Mouse (Mus musculus) induced T-regulatory cell, adult 2 months (primary cell): ENCODE results near the gene Cd3g.
"Not testable (repeated sequence)": the region's sequence is repeated elsewhere in the genome, so short reads cannot be mapped to it uniquely, and the experiment has no call there.

Source experiments
- DNase-seq: peaks from one replicate; pipeline ENCODE4 v3.0.0-alpha.2; 2012; ENCODE audit warnings: low read depth

The Cd3g gene

GRCm38 (mm10) chr9:44985721-44986161 is 5.5 kb upstream of the Cd3g start:
- DNase-seq = peak; percentile 80

GRCm38 (mm10) chr9:44983001-44983400 is 2.8 kb upstream of the Cd3g start:
- DNase-seq = peak; percentile 40

- DNase-seq = peak; percentile 68
These were observed 2.3 kb upstream of the Cd3g start for GRCm38 (mm10) chr9:44982531-44982930.

GRCm38 (mm10) chr9:44982081-44982480 is 1.9 kb upstream of the Cd3g start:
- peak; percentile 73 for DNase-seq

GRCm38 (mm10) chr9:44981676-44982075 is 1.4 kb upstream of the Cd3g start, which contains the start of gene Cd3d:
TSS of gene Cd3d (plus strand) at chr9:44981786.
- peak; percentile 80 for DNase-seq

GRCm38 (mm10) chr9:44981104-44981503 is 873 bp upstream of the Cd3g start:
- peak; percentile 62 for DNase-seq

GRCm38 (mm10) chr9:44979806-44980205 is 425 bp downstream of the Cd3g start:
- no peak for DNase-seq

- no peak for DNase-seq
These were observed 2.4 kb downstream of the Cd3g start for GRCm38 (mm10) chr9:44977813-44978212.

GRCm38 (mm10) chr9:44969450-44969849 is 10.8 kb downstream of the Cd3g start:
- peak; percentile 73 for DNase-seq

- not testable (repeated sequence) for DNase-seq
These were observed 12.5 kb downstream of the Cd3g start for GRCm38 (mm10) chr9:44967763-44968162.

GRCm38 (mm10) chr9:44966815-44967242 is 13.4 kb downstream of the Cd3g start:
- DNase-seq = peak; percentile 90

GRCm38 (mm10) chr9:44965833-44966466 is 14.3 kb downstream of the Cd3g start:
- no peak for DNase-seq

GRCm38 (mm10) chr9:44965126-44965832 is 15.0 kb downstream of the Cd3g start, which contains the start of gene Ube4a:
TSS of gene Ube4a (minus strand) at chr9:44965600.
- peak; percentile 100 for DNase-seq

GRCm38 (mm10) chr9:44954432-44954831 is 25.8 kb downstream of the Cd3g start:
- DNase-seq = peak; percentile 56

GRCm38 (mm10) chr9:44947836-44948235 is 32.4 kb downstream of the Cd3g start:
- DNase-seq = no peak

- DNase-seq = no peak
These were observed 34.0 kb downstream of the Cd3g start for GRCm38 (mm10) chr9:44946185-44946695.

GRCm38 (mm10) chr9:44942421-44942820 is 37.8 kb downstream of the Cd3g start:
- no peak for DNase-seq

- DNase-seq = no peak
These were observed 38.5 kb downstream of the Cd3g start for GRCm38 (mm10) chr9:44941756-44942155.

- DNase-seq = no peak
These were observed 58.7 kb downstream of the Cd3g start for GRCm38 (mm10) chr9:44921543-44921942.

- DNase-seq = no peak
These were observed 59.1 kb downstream of the Cd3g start for GRCm38 (mm10) chr9:44921123-44921468.

GRCm38 (mm10) chr9:44920374-44921122 is 59.7 kb downstream of the Cd3g start, which contains the start of gene Atp5l:
TSS of gene Atp5l (minus strand) at chr9:44920742.
- peak; percentile 97 for DNase-seq

- no peak for DNase-seq
These were observed 60.6 kb downstream of the Cd3g start for GRCm38 (mm10) chr9:44919606-44920005.
